Mouse (Mus musculus) kidney, postnatal 4 days (tissue): ENCODE measurements around the gene Crip3.

Experiments used
- DNase-seq, 2 experiments: peaks; one replicate each; pipeline ENCODE4 v3.0.0; 2021; ENCODE audit warnings: mixed read lengths in 2 of 2

Crip3 gene

GRCm38 (mm10) chr17:46455110-46455691 is 26.5 kb downstream of the Crip3 start:
- peak; percentile 60 to 70 for DNase-seq

DNA sequence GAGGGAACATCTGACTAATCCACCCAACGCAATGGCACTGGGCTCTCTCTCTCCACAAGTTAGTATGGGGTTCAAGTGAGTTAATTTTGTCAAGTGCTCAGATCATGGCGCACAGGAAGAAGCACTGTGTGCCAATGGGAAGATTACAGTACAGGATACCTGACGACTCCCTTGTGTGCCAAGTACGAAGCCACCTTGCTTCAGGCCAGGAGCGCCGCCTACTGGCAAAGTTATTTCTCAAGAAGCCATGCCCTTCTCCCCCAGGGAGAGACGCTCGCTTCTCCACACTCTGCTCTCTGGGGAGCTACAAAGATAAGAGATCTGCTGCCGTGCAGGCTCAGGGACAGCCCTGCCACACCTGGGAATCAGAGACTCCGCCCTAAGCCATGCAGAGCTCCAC is 29.1 kb downstream of the Crip3 start:
- peak; percentile 71 to 76 for DNase-seq

- DNase-seq, result no peak
These were observed 29.7 kb downstream of the Crip3 start for GRCm38 (mm10) chr17:46458439-46458838.

- peak; percentile 39 to 47 for DNase-seq
These were observed 31.9 kb downstream of the Crip3 start for GRCm38 (mm10) chr17:46460673-46461072.

DNA sequence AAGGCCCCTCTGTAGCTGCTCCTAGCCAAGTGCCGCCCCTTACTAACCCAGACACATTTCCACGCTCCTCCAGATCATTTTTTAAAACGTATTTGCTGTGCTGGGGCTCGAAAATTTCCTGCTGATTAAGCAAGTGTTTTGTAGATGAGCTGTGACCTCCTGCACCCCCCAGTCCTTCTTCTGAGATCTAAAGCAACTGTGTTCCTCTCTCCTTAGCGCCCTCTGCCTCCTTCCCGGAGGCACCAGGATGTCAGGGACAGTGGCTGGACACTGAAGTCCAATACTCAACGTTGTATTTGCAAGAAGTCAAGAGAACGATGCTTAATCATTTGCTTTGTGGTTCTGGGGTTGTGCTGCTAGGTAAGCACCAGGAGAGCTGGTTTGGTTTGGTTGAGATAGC is 32.6 kb downstream of the Crip3 start:
- peak; percentile 31 to 58 for DNase-seq

DNA sequence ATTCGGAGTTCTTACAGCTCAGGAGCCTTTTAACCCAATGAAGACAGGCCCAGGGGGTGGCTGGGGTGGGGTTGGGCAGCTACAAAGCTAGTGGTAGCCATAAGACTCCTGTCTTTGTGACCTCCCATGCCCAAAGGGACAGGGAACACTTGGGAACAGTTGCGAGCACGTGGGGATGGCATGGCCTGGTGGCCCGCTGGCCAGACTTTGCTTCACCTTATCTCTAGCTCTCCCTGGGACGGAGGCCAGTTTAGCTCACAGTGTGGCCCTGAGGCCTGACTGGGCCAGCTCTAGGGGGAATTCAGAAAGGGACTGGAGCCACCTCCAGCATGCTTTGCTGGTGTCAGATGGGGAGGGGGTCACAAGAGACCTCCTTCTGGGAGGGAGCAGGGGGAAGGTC is 33.5 kb downstream of the Crip3 start:
- no peak for DNase-seq

- DNase-seq, result no peak
These were observed 39.1 kb downstream of the Crip3 start for GRCm38 (mm10) chr17:46467830-46468229.

- no peak for DNase-seq
These were observed 47.9 kb downstream of the Crip3 start for GRCm38 (mm10) chr17:46476601-46477000.

- peak in 1 of 2 experiments; percentile 33 for DNase-seq
These were observed 48.6 kb downstream of the Crip3 start for GRCm38 (mm10) chr17:46477286-46477685.
